Mouse (Mus musculus) limb, embryonic 12.5 days (tissue): ENCODE results near the gene Nccrp1. TPM values are rescaled to one million over a fixed set of nuclear protein-coding genes. Genes with fewer than 3 reads are reported as not detected.

Experiments
- ATAC-seq: fragments of 200-750 bp; cut with Nextera tagmentation; 2 replicates; pipeline ENCODE4 v1.8.0; 2017; ENCODE audit warnings: low read depth, moderate TSS enrichment; ENCODE audit not compliant: insufficient number of reproducible peaks, insufficient read depth, low FRiP score, low TSS enrichment
- H3K27ac ChIP-seq: fragments of 300-500 bp; sonication (generic); 2 replicates; pipeline ENCODE4 v1.5.1; 2016; ENCODE audit warnings: mild to moderate bottlenecking, moderate library complexity
- H3K27me3 ChIP-seq: fragments of 300-500 bp; sonication (generic); 2 replicates; pipeline ENCODE4 v1.6.1; 2016; ENCODE audit warnings: mild to moderate bottlenecking, moderate library complexity
- H3K36me3 ChIP-seq: fragments of 300-500 bp; sonication (generic); 2 replicates; pipeline ENCODE4 v1.6.1; 2016; ENCODE audit warnings: mild to moderate bottlenecking, moderate library complexity
- H3K4me1 ChIP-seq: fragments of 300-500 bp; sonication (generic); replicated peaks from 2 replicates; pipeline ENCODE4 v1.6.1; 2016
- H3K4me2 ChIP-seq: fragments of 300-500 bp; sonication (generic); 2 replicates; pipeline ENCODE4 v1.6.1; 2016; ENCODE audit warnings: mild to moderate bottlenecking, moderate library complexity
- H3K4me3 ChIP-seq: fragments of 300-500 bp; sonication (generic); replicated peaks from 2 replicates; pipeline ENCODE4 v1.5.1; 2016; ENCODE audit warnings: mild to moderate bottlenecking
- H3K9ac ChIP-seq: fragments of 300-500 bp; sonication (generic); replicated peaks from 2 replicates; pipeline ENCODE4 v1.6.1; 2016; ENCODE audit warnings: mild to moderate bottlenecking, moderate library complexity
- H3K9me3 ChIP-seq: fragments of 300-500 bp; sonication (generic); 2 replicates; pipeline ENCODE4 v1.6.1; 2016; ENCODE audit warnings: mild to moderate bottlenecking, moderate library complexity
- WGBS: fragments of 180-500 bp; shearing (Covaris S2); methylation state at CpG from one replicate; pipeline ENCODE4 v1.1.7; 2016; 5-methylcytosine and 5-hydroxymethylcytosine counted together
- polyA plus RNA-seq: library from polyadenylated mRNA; unstranded; fragments of >200 nt; fragmentation: Nextera tagmentation; extraction: Ambion mirVana; gene quantifications from 2 replicates; pipeline ENCODE4 v1.2.1, GENCODE M21; 2016

The Nccrp1 gene
- polyA plus RNA-seq, 1 experiment from 2014 or later: not detected

DNA sequence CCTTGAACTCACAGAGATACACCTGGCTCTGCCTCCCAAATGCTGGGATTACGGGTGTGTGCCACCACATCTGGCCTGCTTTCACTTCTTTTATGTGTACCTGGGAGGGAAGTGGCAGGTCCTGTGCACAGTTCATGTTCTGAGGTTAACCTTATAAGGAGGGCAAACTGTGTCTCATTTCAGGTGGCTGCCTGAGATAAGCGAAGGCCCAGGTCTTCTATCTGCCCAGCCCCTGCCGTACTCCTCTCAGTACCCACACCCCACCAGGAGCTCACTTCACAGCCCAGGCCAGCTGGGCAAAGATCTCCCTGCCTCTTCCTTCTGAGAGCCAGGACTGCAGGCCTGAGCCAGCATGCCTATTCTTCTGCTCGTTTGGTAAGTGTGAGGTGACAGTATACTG, 34.7 kb upstream of the Nccrp1 start:
- WGBS: 79% methylated on average over 4 of the region's 4 CpGs
- Histone ChIP-seq H3K4me2 (no peak overlapping the region), H3K27me3 (no peaks in the 10 kb centered on the region), H3K36me3 (peaks cover 6% of the 10 kb centered on the region; the same call in 1 of the 2 replicates), H3K9me3 (no peaks in the 10 kb centered on the region), H3K4me3 (no peak overlapping the region), H3K4me1 (peaks cover 56% of the 10 kb centered on the region), H3K9ac (no peak overlapping the region), H3K27ac (no peak overlapping the region)
- no peak for ATAC-seq

DNA sequence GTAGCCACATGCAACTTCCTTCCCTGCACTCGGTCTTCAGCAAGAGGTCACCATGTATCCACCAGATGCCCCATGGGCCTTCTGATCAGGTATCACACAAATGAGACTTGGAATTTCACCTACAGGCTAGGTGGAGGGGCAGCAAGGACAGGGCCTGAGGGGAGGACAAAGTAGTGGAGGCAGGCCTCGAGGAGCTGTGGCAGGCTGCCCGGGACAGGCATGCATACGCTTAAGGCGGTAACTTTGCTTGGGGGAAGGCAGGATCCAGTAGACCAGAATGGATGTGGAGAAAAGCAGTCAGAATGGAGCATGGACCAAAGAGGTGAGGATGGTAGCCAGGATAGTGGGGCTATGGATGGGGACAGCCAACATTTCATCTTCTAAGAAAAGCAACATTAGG, 32.8 kb upstream of the Nccrp1 start:
- Histone ChIP-seq H3K4me3 (no peak overlapping the region), H3K4me2 (no peak overlapping the region), H3K27me3 (no peaks in the 10 kb centered on the region), H3K4me1 (peaks cover 56% of the 10 kb centered on the region), H3K9me3 (no peaks in the 10 kb centered on the region), H3K27ac (no peak overlapping the region), H3K9ac (no peak overlapping the region), H3K36me3 (peaks cover 6% of the 10 kb centered on the region; the same call in 1 of the 2 replicates)
- no peak for ATAC-seq
- 79% methylated on average over 5 of the region's 5 CpGs for WGBS

GRCm38 (mm10) chr7:28578543-28579053, 31.5 kb upstream of the Nccrp1 start:
- Histone ChIP-seq H3K9me3 (no peaks in the 10 kb centered on the region), H3K9ac (no peak overlapping the region), H3K27ac (peak overlapping the region; percentile 41; the same call in 1 of the 2 replicates), H3K27me3 (no peaks in the 10 kb centered on the region), H3K4me3 (no peak overlapping the region), H3K36me3 (peaks cover 6% of the 10 kb centered on the region; the same call in 1 of the 2 replicates), H3K4me1 (peaks cover 46% of the 10 kb centered on the region), H3K4me2 (no peak overlapping the region)
- ATAC-seq: no peak
- WGBS: 72% methylated on average over 5 of the region's 5 CpGs

DNA sequence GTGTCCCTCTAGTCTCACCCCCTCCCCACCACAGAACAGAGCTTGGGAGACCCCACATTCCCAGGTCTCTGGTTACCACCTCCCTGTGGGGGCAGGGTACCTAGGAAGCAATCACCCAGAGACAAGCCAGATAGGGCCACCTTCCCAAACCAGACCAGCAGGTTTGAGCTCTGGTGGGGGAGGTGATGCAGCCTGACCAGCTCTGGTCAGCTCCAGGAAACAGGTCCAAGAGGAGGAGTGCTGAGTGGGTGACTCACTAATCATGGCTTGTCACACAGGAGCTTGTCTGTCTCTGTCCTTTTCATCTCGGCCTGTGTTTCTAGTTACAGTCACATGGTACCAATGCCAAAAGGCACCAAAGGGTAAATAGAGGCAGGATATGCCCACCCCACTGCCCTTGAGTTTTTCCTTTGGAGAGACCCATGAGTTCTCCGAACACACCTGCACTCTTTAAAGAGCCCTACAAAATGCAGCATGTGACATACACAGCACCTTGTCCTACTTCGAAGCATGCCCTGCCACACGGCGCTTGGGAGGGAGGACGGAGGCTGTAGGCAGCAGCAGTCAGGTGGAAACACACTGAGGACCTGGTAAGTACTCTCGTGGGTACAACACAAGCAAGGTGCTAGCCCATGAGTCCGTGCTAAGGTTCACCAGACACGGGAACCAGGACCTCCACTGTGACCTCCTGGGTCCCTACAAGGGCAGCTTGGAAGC, 30.9 kb upstream of the Nccrp1 start:
- H3K27ac ChIP-seq: peak overlapping the region; percentile 59
- WGBS: 76% methylated on average over 9 of the region's 9 CpGs
- H3K4me2 ChIP-seq: no peak overlapping the region
- peaks cover 42% of the 10 kb centered on the region for H3K4me1 ChIP-seq
- H3K27me3 ChIP-seq: no peaks in the 10 kb centered on the region
- H3K9ac ChIP-seq: no peak overlapping the region
- no peak for ATAC-seq
- no peaks in the 10 kb centered on the region for H3K9me3 ChIP-seq
- H3K4me3 ChIP-seq: no peak overlapping the region
- peaks cover 6% of the 10 kb centered on the region; the same call in 1 of the 2 replicates for H3K36me3 ChIP-seq

- WGBS: 73% methylated on average over 5 of the region's 5 CpGs
These were observed 29.3 kb upstream of the Nccrp1 start for GRCm38 (mm10) chr7:28576271-28576914.

GRCm38 (mm10) chr7:28575597-28575996, 28.5 kb upstream of the Nccrp1 start:
- Histone ChIP-seq H3K4me3 (no peak overlapping the region), H3K9ac (no peak overlapping the region), H3K4me2 (no peak overlapping the region), H3K9me3 (no peaks in the 10 kb centered on the region), H3K27ac (no peak overlapping the region), H3K36me3 (0 out of 2 replicates have a peak, but pooled peaks cover 6% of the 10 kb centered on the region), H3K4me1 (peaks cover 56% of the 10 kb centered on the region), H3K27me3 (no peaks in the 10 kb centered on the region)
- WGBS: 89% methylated on average over 11 of the region's 11 CpGs
- no peak for ATAC-seq

More at GRCm38 (mm10) chr7:28576271-28576914, 29.3 kb upstream of the Nccrp1 start:
- no peak overlapping the region for H3K4me3 ChIP-seq
- H3K36me3 ChIP-seq: 0 out of 2 replicates have a peak, but pooled peaks cover 6% of the 10 kb centered on the region
- H3K4me2 ChIP-seq: no peak overlapping the region
- no peaks in the 10 kb centered on the region for H3K27me3 ChIP-seq
- H3K4me1 ChIP-seq: peaks cover 49% of the 10 kb centered on the region
- H3K9ac ChIP-seq: no peak overlapping the region; the same call in 1 of the 2 replicates
- H3K27ac ChIP-seq: peak overlapping the region; percentile 59; the same call in 1 of the 2 replicates
- no peaks in the 10 kb centered on the region for H3K9me3 ChIP-seq
- ATAC-seq: no peak

GRCm38 (mm10) chr7:28573236-28573635, 26.2 kb upstream of the Nccrp1 start:
- WGBS: 93% methylated on average over 3 of the region's 3 CpGs
- Histone ChIP-seq H3K4me1 (peaks cover 52% of the 10 kb centered on the region), H3K4me2 (no peak overlapping the region), H3K9ac (no peak overlapping the region), H3K27ac (no peak overlapping the region), H3K27me3 (no peaks in the 10 kb centered on the region), H3K36me3 (peaks cover 18% of the 10 kb centered on the region), H3K4me3 (no peak overlapping the region), H3K9me3 (no peaks in the 10 kb centered on the region)
- ATAC-seq: no peak

- no peaks in the 10 kb centered on the region for H3K9me3 ChIP-seq
- peaks cover 24% of the 10 kb centered on the region for H3K36me3 ChIP-seq
- no peaks in the 10 kb centered on the region for H3K27me3 ChIP-seq
- H3K4me1 ChIP-seq: peaks cover 46% of the 10 kb centered on the region
- WGBS: 89% methylated on average over 5 of the region's 5 CpGs
- H3K9ac ChIP-seq: no peak overlapping the region
- H3K27ac ChIP-seq: no peak overlapping the region
- H3K4me2 ChIP-seq: no peak overlapping the region
- H3K4me3 ChIP-seq: no peak overlapping the region
- no peak for ATAC-seq
These were observed 25.6 kb upstream of the Nccrp1 start for GRCm38 (mm10) chr7:28572689-28573088.

GRCm38 (mm10) chr7:28570982-28571682, 24.1 kb upstream of the Nccrp1 start:
- Histone ChIP-seq H3K4me3 (no peak overlapping the region), H3K4me1 (peaks cover 31% of the 10 kb centered on the region), H3K27ac (peak overlapping the region; percentile 42), H3K27me3 (no peaks in the 10 kb centered on the region), H3K4me2 (no peak overlapping the region; the same call in 1 of the 2 replicates), H3K9me3 (no peaks in the 10 kb centered on the region), H3K36me3 (peaks cover 39% of the 10 kb centered on the region), H3K9ac (no peak overlapping the region)
- ATAC-seq: no peak
- WGBS: 34% methylated on average over 5 of the region's 5 CpGs

GRCm38 (mm10) chr7:28570291-28570981, 23.4 kb upstream of the Nccrp1 start:
- Histone ChIP-seq H3K36me3 (peaks cover 46% of the 10 kb centered on the region), H3K4me3 (no peak overlapping the region)

More at GRCm38 (mm10) chr7:28570291-28570981, 23.4 kb upstream of the Nccrp1 start:
- Histone ChIP-seq H3K27ac (peak overlapping the region; percentile 42; the same call in 1 of the 2 replicates), H3K9ac (no peak overlapping the region), H3K27me3 (no peaks in the 10 kb centered on the region), H3K9me3 (no peaks in the 10 kb centered on the region), H3K4me2 (peak overlapping the region; percentile 19; the same call in 1 of the 2 replicates), H3K4me1 (peaks cover 24% of the 10 kb centered on the region)
- no peak for ATAC-seq
- WGBS: 66% methylated on average over 12 of the region's 12 CpGs
